Mouse (Mus musculus) hindbrain, embryonic 11.5 days (tissue): ENCODE data around the gene Trim68. TPM values are rescaled to one million over a fixed set of nuclear protein-coding genes. Genes with fewer than 3 reads are reported as not detected.

Experiments used
- ATAC-seq: fragments of 200-750 bp; cut with Nextera tagmentation; 2 replicates; pipeline ENCODE4 v1.8.0; 2017; ENCODE audit warnings: mild to moderate bottlenecking, moderate TSS enrichment, moderate library complexity; ENCODE audit not compliant: low FRiP score
- DNase-seq: peaks from one replicate; pipeline ENCODE4 v3.0.0-alpha.2; 2015; ENCODE audit warnings: low spot score
- H3K27ac ChIP-seq: fragments of 300-500 bp; sonication (generic); 2 replicates; pipeline ENCODE4 v1.5.1; 2014; ENCODE audit warnings: mild to moderate bottlenecking, low read depth, low read length
- H3K27me3 ChIP-seq: fragments of 300-500 bp; sonication (generic); 2 replicates; pipeline ENCODE4 v1.6.1; 2014; ENCODE audit warnings: mild to moderate bottlenecking, low read length, moderate library complexity, mixed read lengths; ENCODE audit not compliant: control insufficient read depth, insufficient read depth
- H3K36me3 ChIP-seq: fragments of 300-500 bp; sonication (generic); 2 replicates; pipeline ENCODE4 v1.6.1; 2014; ENCODE audit warnings: mild to moderate bottlenecking, low read length, moderate library complexity, mixed read lengths; ENCODE audit not compliant: control insufficient read depth, insufficient read depth
- H3K4me1 ChIP-seq: fragments of 300-500 bp; sonication (generic); replicated peaks from 2 replicates; pipeline ENCODE4 v1.6.1; 2014; ENCODE audit warnings: low read length, mixed read lengths; ENCODE audit not compliant: control insufficient read depth, insufficient read depth
- H3K4me2 ChIP-seq: fragments of 300-500 bp; sonication (generic); replicated peaks from 2 replicates; pipeline ENCODE4 v1.6.1; 2014; ENCODE audit warnings: mild to moderate bottlenecking, low read depth, low read length
- H3K4me3 ChIP-seq: fragments of 300-500 bp; sonication (generic); 2 replicates; pipeline ENCODE4 v1.5.1; 2014; ENCODE audit warnings: low read depth, low read length
- H3K9ac ChIP-seq: fragments of 300-500 bp; sonication (generic); 2 replicates; pipeline ENCODE4 v1.6.1; 2014; ENCODE audit warnings: low read depth, low read length
- H3K9me3 ChIP-seq: fragments of 300-500 bp; sonication (generic); 2 replicates; pipeline ENCODE4 v1.6.1; 2016; ENCODE audit warnings: low read length; ENCODE audit not compliant: control insufficient read depth
- WGBS: fragments of 180-500 bp; shearing (Covaris S2); extraction: QIAGEN DNeasy Blood & Tissue Kit; methylation state at CpG from one replicate; pipeline ENCODE4 v1.1.7; 2014; 5-methylcytosine and 5-hydroxymethylcytosine counted together
- polyA plus RNA-seq: library from polyadenylated mRNA; unstranded; fragments of >200 nt; fragmentation: Nextera tagmentation; extraction: Ambion mirVana; gene quantifications from 2 replicates; pipeline ENCODE4 v1.2.1, GENCODE M21; 2014

Gene Trim68
- polyA plus RNA-seq = 9.3 and 9.5 TPM in 2 replicates

DNA sequence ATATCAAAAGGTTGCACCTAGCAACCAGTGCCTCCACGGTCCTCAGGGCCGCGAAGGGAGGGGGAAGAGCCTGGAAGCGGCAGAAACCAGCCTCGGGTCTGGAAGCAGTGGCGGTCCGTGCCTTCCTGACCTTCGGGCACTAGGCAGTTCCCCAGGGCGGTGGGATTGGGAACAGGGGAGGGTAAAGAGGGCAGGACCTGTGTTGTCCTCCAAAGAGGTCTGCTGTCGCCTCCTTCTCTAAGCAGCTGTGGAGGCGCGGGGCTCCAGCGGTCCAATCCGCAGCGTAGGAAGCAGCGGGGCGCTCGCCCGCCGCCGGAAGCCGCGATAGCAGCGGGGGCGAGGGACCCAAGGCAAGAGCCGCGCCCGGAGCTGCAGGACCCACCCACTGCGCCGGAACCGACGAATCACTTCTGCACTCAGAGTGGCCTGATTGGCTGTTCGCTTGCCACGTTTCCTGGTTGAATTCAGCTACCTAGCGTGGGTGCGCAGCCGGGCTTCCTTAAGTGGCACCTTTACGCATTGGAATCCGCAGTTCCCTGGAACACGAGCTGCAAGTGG lies at the start of gene Trim68:
Gene Trim68 (minus strand): TSS at position 384 of the 558 bp plus-strand sequence.
- peak within 1 kb of the TSS; percentile 45 for H3K4me2 ChIP-seq
- peak; percentile 91 for DNase-seq
- peak within 1 kb of the TSS; percentile 72 for H3K9ac ChIP-seq
- H3K36me3 ChIP-seq = no peaks in the 10 kb centered on the region
- no peak within 1 kb of the TSS for H3K27ac ChIP-seq
- no peaks in the 10 kb centered on the region for H3K9me3 ChIP-seq
- peak; percentile 100 for ATAC-seq
- WGBS = under 1% methylated on average over 40 of the region's 40 CpGs
- no peaks in the 10 kb centered on the region for H3K27me3 ChIP-seq
- peak within 1 kb of the TSS; percentile 47 for H3K4me3 ChIP-seq
- no peaks in the 10 kb centered on the region for H3K4me1 ChIP-seq

DNA sequence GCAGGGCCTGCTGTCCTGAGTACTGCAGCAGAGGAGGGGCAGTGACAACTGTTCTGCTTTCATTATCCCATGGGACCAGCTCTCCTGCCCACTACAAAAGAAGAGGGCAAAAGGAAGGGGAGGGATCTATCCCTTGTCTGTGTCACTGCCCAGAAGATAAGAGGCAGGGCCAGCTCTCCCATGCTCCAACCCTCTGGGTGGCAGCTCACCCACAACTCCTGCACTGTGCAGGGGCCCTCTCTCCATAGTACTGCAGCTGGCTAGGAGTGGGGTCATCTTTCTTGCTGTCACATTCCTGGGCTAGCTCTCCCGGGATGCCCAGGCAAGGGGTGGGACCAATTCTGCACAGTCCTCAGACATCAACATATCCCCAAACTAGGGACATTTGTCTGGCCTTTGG lies 46.7 kb upstream of the Trim68 start:
- DNase-seq (no peak), ATAC-seq (no peak)
- H3K9me3 ChIP-seq = no peaks in the 10 kb centered on the region
- H3K4me1 ChIP-seq = no peaks in the 10 kb centered on the region
- H3K27me3 ChIP-seq = no peaks in the 10 kb centered on the region
- H3K36me3 ChIP-seq = no peaks in the 10 kb centered on the region
- no peak overlapping the region for H3K9ac ChIP-seq
- H3K4me2 ChIP-seq = no peak overlapping the region
- H3K27ac ChIP-seq = no peak overlapping the region
- H3K4me3 ChIP-seq = no peak overlapping the region
- 50% methylated on average over 1 of the region's 1 CpGs for WGBS

DNA sequence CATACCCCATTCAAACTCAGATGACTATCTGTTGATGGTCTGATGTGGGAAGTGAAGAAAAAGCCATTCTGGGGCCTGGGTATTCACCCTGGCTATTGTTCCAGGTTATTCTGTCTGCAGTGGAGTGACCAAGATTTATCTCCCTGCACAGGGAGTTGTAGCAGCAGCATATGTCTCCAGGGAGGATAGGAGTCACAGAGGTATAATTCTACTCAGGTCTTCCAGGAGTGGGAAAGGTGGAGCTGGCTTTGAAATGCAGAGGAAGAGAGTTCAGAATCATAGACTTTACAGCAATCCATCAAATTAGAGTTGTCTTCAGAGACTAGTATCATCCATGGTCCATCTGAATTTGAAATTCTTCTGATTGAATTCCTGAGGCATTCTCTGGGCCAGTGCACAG lies 40.3 kb upstream of the Trim68 start, which contains the start of gene Olfr559:
Gene Olfr559 (minus strand): TSS at position 101 of the 400 bp plus-strand sequence.
- ATAC-seq (no peak), DNase-seq (no peak)
- Histone ChIP-seq H3K4me3 (no peak within 1 kb of the TSS), H3K9me3 (no peaks in the 10 kb centered on the region), H3K9ac (no peak within 1 kb of the TSS), H3K4me2 (no peak within 1 kb of the TSS), H3K4me1 (no peaks in the 10 kb centered on the region), H3K27me3 (no peaks in the 10 kb centered on the region), H3K36me3 (no peaks in the 10 kb centered on the region), H3K27ac (no peak within 1 kb of the TSS)

DNA sequence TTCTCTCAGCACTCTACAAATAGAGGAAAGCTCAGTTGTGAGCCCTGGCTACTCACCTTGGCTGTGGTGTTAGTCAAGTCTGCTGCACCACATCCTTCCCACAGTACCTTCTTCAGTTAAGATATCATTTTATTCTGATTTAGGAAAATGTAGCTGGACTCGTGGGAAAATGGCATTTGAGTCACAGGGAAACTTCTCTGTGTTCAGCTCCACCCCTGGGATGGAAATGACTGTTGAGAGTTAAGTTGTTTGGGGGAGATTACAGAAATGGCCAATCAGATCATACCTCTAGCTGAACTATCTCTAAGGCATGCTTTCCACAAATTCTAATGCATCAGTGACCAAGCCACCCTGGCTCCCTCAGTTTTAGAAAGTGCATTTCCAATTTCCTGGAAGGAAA lies 31.8 kb upstream of the Trim68 start, which contains the start of gene Olfr33:
Gene Olfr33 (minus strand): TSS at position 101 of the 400 bp plus-strand sequence.
- Histone ChIP-seq H3K4me1 (no peaks in the 10 kb centered on the region), H3K9ac (no peak within 1 kb of the TSS), H3K27me3 (no peaks in the 10 kb centered on the region), H3K4me3 (no peak within 1 kb of the TSS), H3K9me3 (no peaks in the 10 kb centered on the region), H3K36me3 (no peaks in the 10 kb centered on the region), H3K4me2 (no peak within 1 kb of the TSS), H3K27ac (no peak within 1 kb of the TSS)
- ATAC-seq = no peak
- 48% methylated on average over 1 of the region's 1 CpGs for WGBS
- no peak for DNase-seq

GRCm38 (mm10) chr7:102701915-102702314 lies 14.8 kb upstream of the Trim68 start, which contains the start of gene Olfr558:
TSS of gene Olfr558 (plus strand) at chr7:102702215.
- Histone ChIP-seq H3K27ac (no peak within 1 kb of the TSS), H3K9me3 (no peaks in the 10 kb centered on the region), H3K9ac (no peak within 1 kb of the TSS), H3K4me1 (no peaks in the 10 kb centered on the region), H3K27me3 (no peaks in the 10 kb centered on the region), H3K4me2 (no peak within 1 kb of the TSS), H3K4me3 (no peak within 1 kb of the TSS), H3K36me3 (no peaks in the 10 kb centered on the region)
- DNase-seq (no peak), ATAC-seq (no peak)

DNA sequence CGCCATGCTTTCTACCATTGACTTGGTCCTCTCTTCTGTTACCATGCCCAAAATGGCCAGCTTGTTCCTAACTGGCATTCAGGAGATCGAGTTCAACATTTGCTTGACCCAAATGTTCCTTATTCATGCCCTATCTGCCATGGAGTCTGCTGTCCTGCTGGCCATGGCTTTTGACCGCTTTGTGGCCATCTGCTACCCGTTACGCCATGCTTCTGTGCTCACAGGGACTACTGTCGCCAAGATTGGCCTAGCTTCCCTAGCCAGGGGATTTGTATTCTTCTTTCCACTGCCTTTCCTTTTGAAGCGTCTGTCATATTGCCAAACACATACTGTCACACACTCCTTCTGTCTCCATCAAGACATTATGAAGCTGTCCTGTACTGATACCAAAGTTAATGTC lies 11.3 kb upstream of the Trim68 start:
- ATAC-seq (no peak), DNase-seq (no peak)
- H3K4me1 ChIP-seq = no peaks in the 10 kb centered on the region
- H3K9ac ChIP-seq = no peak overlapping the region
- H3K36me3 ChIP-seq = no peaks in the 10 kb centered on the region
- no peak overlapping the region for H3K4me3 ChIP-seq
- WGBS = 88% methylated on average over 7 of the region's 7 CpGs
- H3K9me3 ChIP-seq = no peaks in the 10 kb centered on the region
- no peak overlapping the region for H3K4me2 ChIP-seq
- no peak overlapping the region for H3K27ac ChIP-seq
- H3K27me3 ChIP-seq = no peaks in the 10 kb centered on the region

GRCm38 (mm10) chr7:102695358-102696125 lies 8.4 kb upstream of the Trim68 start, which contains the start of gene Olfr557:
TSS of gene Olfr557 (plus strand) at chr7:102695910.
- no peaks in the 10 kb centered on the region for H3K27me3 ChIP-seq
- H3K36me3 ChIP-seq = no peaks in the 10 kb centered on the region
- ATAC-seq = no peak
- no peak within 1 kb of the TSS for H3K27ac ChIP-seq
- DNase-seq = peak; percentile 63
- WGBS = 78% methylated on average over 5 of the region's 5 CpGs
- H3K9me3 ChIP-seq = no peaks in the 10 kb centered on the region
- H3K9ac ChIP-seq = no peak within 1 kb of the TSS
- no peak within 1 kb of the TSS for H3K4me2 ChIP-seq
- no peaks in the 10 kb centered on the region for H3K4me1 ChIP-seq
- no peak within 1 kb of the TSS for H3K4me3 ChIP-seq

DNA sequence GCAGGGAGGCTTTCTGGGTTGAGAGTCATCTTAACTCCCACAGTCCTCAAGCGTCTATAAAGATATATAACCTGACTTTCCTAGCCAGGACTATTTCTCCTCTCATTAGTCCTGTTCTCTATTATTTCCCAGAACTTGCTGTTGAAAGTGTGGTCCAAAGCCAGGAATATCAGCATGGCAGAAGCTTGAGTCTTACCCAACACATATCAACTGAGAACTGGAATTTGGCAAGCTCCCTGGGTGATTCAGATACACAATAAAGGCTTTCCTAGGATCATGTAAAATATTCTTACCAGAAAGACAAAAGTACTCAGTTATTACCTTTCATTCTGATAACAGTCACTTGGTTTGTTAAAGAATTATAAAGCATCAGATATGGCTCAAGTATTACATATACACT lies 5.2 kb downstream of the Trim68 start:
- ATAC-seq = no peak
- 96% methylated on average over 1 of the region's 1 CpGs for WGBS
- no peak overlapping the region for H3K9ac ChIP-seq

GRCm38 (mm10) chr7:102676225-102676624 lies 10.9 kb downstream of the Trim68 start:
- Histone ChIP-seq H3K4me2 (no peak overlapping the region), H3K9me3 (no peaks in the 10 kb centered on the region), H3K27me3 (no peaks in the 10 kb centered on the region), H3K4me3 (no peak overlapping the region), H3K36me3 (no peaks in the 10 kb centered on the region), H3K27ac (no peak overlapping the region), H3K9ac (no peak overlapping the region), H3K4me1 (no peaks in the 10 kb centered on the region)
- 86% methylated on average over 2 of the region's 2 CpGs for WGBS
- DNase-seq = no peak
- no peak for ATAC-seq

More for the DNA sequence above, 5.2 kb downstream of the Trim68 start:
- no peak for DNase-seq
- no peak overlapping the region for H3K27ac ChIP-seq
- H3K4me2 ChIP-seq = no peak overlapping the region
- no peak overlapping the region for H3K4me3 ChIP-seq
- H3K36me3 ChIP-seq = no peaks in the 10 kb centered on the region
- no peaks in the 10 kb centered on the region for H3K9me3 ChIP-seq
- no peaks in the 10 kb centered on the region for H3K4me1 ChIP-seq
- H3K27me3 ChIP-seq = no peaks in the 10 kb centered on the region
